Mouse (Mus musculus) ovary, postnatal 14 days (tissue): ENCODE data around the gene Dnal1.
A peak's percentile ranks its signal among the peaks of the same experiment; 100 is the strongest.
"Not testable (repeated sequence)": the region's sequence is repeated elsewhere in the genome, so short reads cannot be mapped to it uniquely, and the experiment has no call there.

ENCODE experiments used
- DNase-seq: peaks from one replicate; pipeline ENCODE4 v3.0.0; 2022; ENCODE audit warnings: low spot score

The Dnal1 gene

GRCm38 (mm10) chr12:84114153-84114994, at the start of gene Dnal1:
Gene Dnal1, plus strand, starts transcription at chr12:84114366.
- DNase-seq: peak; percentile 79

GRCm38 (mm10) chr12:84064621-84065020, 49.5 kb upstream of the Dnal1 start:
- no peak for DNase-seq

GRCm38 (mm10) chr12:84067752-84068151, 46.4 kb upstream of the Dnal1 start:
- no peak for DNase-seq

- no peak for DNase-seq
These were observed 45.9 kb upstream of the Dnal1 start for GRCm38 (mm10) chr12:84068296-84068695.

- DNase-seq: no peak
These were observed 45.2 kb upstream of the Dnal1 start, which contains the start of gene Acot5 for GRCm38 (mm10) chr12:84068986-84069385. Gene Acot5, plus strand, starts transcription at chr12:84069325.

- not testable (repeated sequence) for DNase-seq
These were observed 44.6 kb upstream of the Dnal1 start for GRCm38 (mm10) chr12:84069582-84069981.

GRCm38 (mm10) chr12:84071696-84072095, 42.5 kb upstream of the Dnal1 start:
- no peak for DNase-seq

GRCm38 (mm10) chr12:84077371-84077990, 36.7 kb upstream of the Dnal1 start:
- no peak for DNase-seq

GRCm38 (mm10) chr12:84083842-84084241, 30.3 kb upstream of the Dnal1 start:
- DNase-seq: no peak

- no peak for DNase-seq
These were observed 29.6 kb upstream of the Dnal1 start for GRCm38 (mm10) chr12:84084581-84084980.

- not testable (repeated sequence) for DNase-seq
These were observed 19.5 kb upstream of the Dnal1 start for GRCm38 (mm10) chr12:84094666-84095065.

GRCm38 (mm10) chr12:84099605-84100004, 14.6 kb upstream of the Dnal1 start:
- DNase-seq: no peak

- no peak for DNase-seq
These were observed 14.1 kb upstream of the Dnal1 start for GRCm38 (mm10) chr12:84100071-84100470.

GRCm38 (mm10) chr12:84100604-84101492, 13.3 kb upstream of the Dnal1 start, which contains the start of gene Acot6:
Gene Acot6, plus strand, starts transcription at chr12:84100654.
- peak; percentile 15 for DNase-seq

- DNase-seq: no peak
These were observed 12.7 kb upstream of the Dnal1 start for GRCm38 (mm10) chr12:84101493-84101845.

- no peak for DNase-seq
These were observed 7.2 kb upstream of the Dnal1 start for GRCm38 (mm10) chr12:84107012-84107411.

- DNase-seq: no peak
These were observed 6.5 kb upstream of the Dnal1 start for GRCm38 (mm10) chr12:84107692-84108091.

GRCm38 (mm10) chr12:84109924-84110323, 4.2 kb upstream of the Dnal1 start:
- no peak for DNase-seq

GRCm38 (mm10) chr12:84110814-84111213, 3.4 kb upstream of the Dnal1 start:
- DNase-seq: no peak

GRCm38 (mm10) chr12:84113676-84114075, 490 bp upstream of the Dnal1 start:
- DNase-seq: no peak

GRCm38 (mm10) chr12:84119584-84119983, 5.4 kb downstream of the Dnal1 start:
- DNase-seq: no peak

- DNase-seq: no peak
These were observed 11.7 kb downstream of the Dnal1 start for GRCm38 (mm10) chr12:84125892-84126291.
